Mouse (Mus musculus): Measurements from ENCODE around the gene Aldh1a2. TPM values are rescaled to one million over a fixed set of nuclear protein-coding genes. Genes with fewer than 3 reads are reported as not detected.

The Aldh1a2 gene
- total RNA-seq, 2 experiments from 2014 or later = 5.4 to 5.6 TPM

GRCm38 (mm10) chr9:71216036-71216995 lies 727 bp downstream of the Aldh1a2 start:
- peak in 1 of 2 experiments; percentile 2 for DNase-seq (ENCODE audit: low spot score in 2 of 2)

- DNase-seq (ENCODE audit: low spot score in 2 of 2) = no peak
Measured at GRCm38 (mm10) chr9:71216996-71217792, 1.6 kb downstream of the Aldh1a2 start.

GRCm38 (mm10) chr9:71217793-71218095 lies 2.2 kb downstream of the Aldh1a2 start:
- no peak for DNase-seq (ENCODE audit: low spot score in 2 of 2)

- DNase-seq (ENCODE audit: low spot score in 2 of 2) = no peak
Measured at GRCm38 (mm10) chr9:71219161-71219560, 3.6 kb downstream of the Aldh1a2 start.

GRCm38 (mm10) chr9:71220401-71220800 lies 4.8 kb downstream of the Aldh1a2 start:
- DNase-seq (ENCODE audit: low spot score in 2 of 2) = no peak

GRCm38 (mm10) chr9:71227226-71227970 lies 11.8 kb downstream of the Aldh1a2 start:
- no peak for DNase-seq (ENCODE audit: low spot score in 2 of 2)

GRCm38 (mm10) chr9:71230011-71230410 lies 14.4 kb downstream of the Aldh1a2 start:
- no peak for DNase-seq (ENCODE audit: low spot score in 2 of 2)

GRCm38 (mm10) chr9:71236540-71236939 lies 21.0 kb downstream of the Aldh1a2 start:
- no peak for DNase-seq (ENCODE audit: low spot score in 2 of 2)

- no peak for DNase-seq (ENCODE audit: low spot score in 2 of 2)
Measured at GRCm38 (mm10) chr9:71239926-71240325, 24.3 kb downstream of the Aldh1a2 start.

- no peak for DNase-seq (ENCODE audit: low spot score in 2 of 2)
Measured at GRCm38 (mm10) chr9:71241515-71242411, 26.2 kb downstream of the Aldh1a2 start.

GRCm38 (mm10) chr9:71242412-71242781 lies 26.8 kb downstream of the Aldh1a2 start:
- DNase-seq (ENCODE audit: low spot score in 2 of 2) = no peak

- no peak for DNase-seq (ENCODE audit: low spot score in 2 of 2)
Measured at GRCm38 (mm10) chr9:71254380-71254779, 38.8 kb downstream of the Aldh1a2 start.

- DNase-seq (ENCODE audit: low spot score in 2 of 2) = no peak
Measured at GRCm38 (mm10) chr9:71262711-71263110, 47.1 kb downstream of the Aldh1a2 start.

- no peak for DNase-seq (ENCODE audit: low spot score in 2 of 2)
Measured at GRCm38 (mm10) chr9:71269711-71270110, 54.1 kb downstream of the Aldh1a2 start.

- DNase-seq (ENCODE audit: low spot score in 2 of 2) = no peak
Measured at GRCm38 (mm10) chr9:71270205-71270604, 54.6 kb downstream of the Aldh1a2 start.

GRCm38 (mm10) chr9:71276149-71276721 lies 60.6 kb downstream of the Aldh1a2 start:
- peak; percentile 4 to 9 for DNase-seq (ENCODE audit: low spot score in 2 of 2)

GRCm38 (mm10) chr9:71278741-71279140 lies 63.2 kb downstream of the Aldh1a2 start:
- no peak for DNase-seq (ENCODE audit: low spot score in 2 of 2)

GRCm38 (mm10) chr9:71283156-71283555 lies 67.6 kb downstream of the Aldh1a2 start:
- DNase-seq (ENCODE audit: low spot score in 2 of 2) = no peak

- DNase-seq (ENCODE audit: low spot score in 2 of 2) = no peak
Measured at GRCm38 (mm10) chr9:71285231-71285630, 69.6 kb downstream of the Aldh1a2 start.

- no peak for DNase-seq (ENCODE audit: low spot score in 2 of 2)
Measured at GRCm38 (mm10) chr9:71286420-71286819, 70.8 kb downstream of the Aldh1a2 start.

Data from layer of hippocampus, adult 18-20 months (tissue).